Mouse (Mus musculus) activated CD4-positive, CD25-positive, alpha-beta regulatory T cell, adult 4 months (primary cell): ENCODE results near the gene Zfp260. TPM values are rescaled to one million over a fixed set of nuclear protein-coding genes. Genes with fewer than 3 reads are reported as not detected.

Experiments used
- ATAC-seq: one replicate; pipeline ENCODE4 v1.8.0; 2017
- polyA plus RNA-seq, 2 experiments: library from polyadenylated mRNA; unstranded; fragments of 100-300 nt; shearing (Covaris generic); gene quantifications; one replicate each; pipeline ENCODE4 v1.2.1; 2017

Zfp260 gene
- polyA plus RNA-seq, 2 experiments from 2014 or later: 56.6 to 88.9 TPM

GRCm38 (mm10) chr7:30122188-30122530 lies 27.6 kb downstream of the Zfp260 start:
- no peak for ATAC-seq

DNA sequence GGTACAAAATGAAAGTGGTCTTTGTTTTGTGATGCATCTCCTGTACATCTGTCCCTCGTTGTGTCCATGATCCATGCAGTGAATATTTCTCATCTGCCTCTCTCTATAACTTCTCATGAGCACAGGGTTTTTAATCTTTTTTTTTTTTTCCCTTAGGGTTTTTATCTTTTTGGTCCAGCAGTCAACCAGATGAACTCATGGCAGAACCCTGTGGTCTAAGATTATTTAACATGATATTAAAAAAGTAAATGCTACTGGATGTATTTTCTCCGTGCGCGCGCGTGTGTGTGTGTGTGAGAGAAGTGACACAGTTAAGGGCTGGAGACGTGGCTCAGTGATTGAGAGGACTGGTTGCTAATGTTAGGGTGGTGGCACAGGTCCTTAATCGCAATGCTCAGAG lies 35.3 kb downstream of the Zfp260 start:
- no peak for ATAC-seq

DNA sequence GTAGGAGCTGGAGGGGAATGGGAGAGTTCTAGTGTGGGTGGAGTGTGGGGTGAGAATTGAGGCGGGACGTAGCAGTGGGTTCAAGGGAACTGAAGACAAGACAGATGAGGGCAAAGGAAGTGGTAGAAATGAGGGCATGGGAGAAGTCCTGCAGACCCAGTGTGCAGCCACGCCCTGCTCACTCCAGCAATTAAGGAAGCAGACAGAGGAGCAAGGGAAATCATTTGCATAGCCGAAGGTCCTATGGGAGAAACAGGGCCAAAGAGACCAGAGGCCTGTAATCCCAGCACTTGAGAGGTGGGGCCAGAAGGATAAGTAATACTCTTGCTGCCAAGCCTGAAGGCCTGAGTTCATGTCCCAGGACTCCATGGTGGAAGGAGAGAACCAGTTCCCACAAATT lies 37.8 kb downstream of the Zfp260 start:
- no peak for ATAC-seq

DNA sequence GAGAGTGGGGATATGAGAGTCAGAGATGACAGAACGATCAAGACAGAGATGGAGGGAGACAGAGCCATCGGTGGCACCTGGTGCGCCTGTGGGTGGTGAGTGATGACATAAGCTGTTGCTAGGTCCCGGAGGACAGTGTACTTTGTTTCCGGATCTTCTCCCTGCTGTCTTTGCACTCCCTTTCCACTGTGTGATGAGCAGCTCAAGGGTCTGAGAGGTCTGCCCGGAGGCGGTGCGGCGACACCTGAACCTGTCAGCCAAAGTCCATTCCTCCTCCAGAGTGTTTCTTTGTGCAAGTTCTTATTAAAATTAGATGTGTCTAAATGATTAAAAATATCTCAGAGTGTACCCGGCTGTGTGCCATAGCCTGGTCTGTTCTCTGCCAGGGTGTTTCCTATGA lies 42.2 kb downstream of the Zfp260 start:
- no peak for ATAC-seq

GRCm38 (mm10) chr7:30143170-30143554 lies 48.6 kb downstream of the Zfp260 start:
- no peak for ATAC-seq

DNA sequence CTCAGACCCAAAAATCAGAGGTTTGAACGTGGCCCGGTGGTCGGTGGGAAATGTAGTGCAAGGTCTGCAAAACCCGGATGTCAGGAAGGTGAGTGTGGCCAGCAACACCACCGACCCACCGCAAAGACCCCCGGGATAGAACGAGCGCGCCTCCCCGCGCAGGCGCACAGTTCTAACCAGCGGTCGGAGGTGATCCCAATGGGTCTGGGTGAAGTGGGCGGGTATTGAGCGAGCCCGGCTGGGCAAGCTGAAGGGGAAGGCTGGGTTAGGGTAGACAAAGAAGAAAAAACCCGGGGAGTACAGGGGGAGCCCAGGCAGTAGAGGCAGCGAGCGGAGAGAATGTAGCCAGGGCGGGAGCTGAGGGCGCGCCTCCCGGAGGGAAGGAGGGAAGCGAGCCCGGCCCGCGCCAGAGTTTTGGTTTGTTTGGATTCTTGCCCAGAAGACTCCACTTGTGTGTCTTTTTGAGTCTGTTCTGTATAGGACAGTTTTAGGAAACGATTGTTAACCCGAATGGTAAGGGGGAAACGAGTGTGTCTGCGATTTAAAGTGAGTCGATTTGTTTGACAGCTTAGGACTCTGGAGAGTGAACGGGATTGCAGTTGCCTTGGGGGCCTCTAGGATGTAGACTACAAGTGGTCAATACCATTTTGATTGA lies 49.1 kb downstream of the Zfp260 start:
- ATAC-seq: no peak

DNA sequence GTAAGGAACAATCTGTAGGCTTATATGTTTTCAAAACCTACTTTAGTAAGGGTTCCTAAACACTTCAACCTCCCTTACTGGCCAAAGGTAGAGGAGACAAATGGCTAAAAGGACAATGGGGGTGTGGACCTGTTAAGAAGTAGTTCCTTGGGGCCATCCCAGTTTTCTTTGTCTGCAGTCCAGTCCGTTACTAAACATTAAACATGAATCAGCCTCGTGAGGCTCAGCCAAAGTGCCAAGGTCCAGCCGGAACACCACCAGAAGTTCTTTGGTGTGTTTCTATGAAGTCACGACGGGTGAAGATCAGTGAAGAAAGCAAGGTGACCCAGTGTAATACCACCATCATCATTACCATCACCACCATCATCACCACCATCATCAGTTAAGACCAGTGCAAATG lies 52.4 kb downstream of the Zfp260 start:
- ATAC-seq: no peak

- no peak for ATAC-seq
These were observed 59.5 kb downstream of the Zfp260 start for GRCm38 (mm10) chr7:30154040-30154439.

DNA sequence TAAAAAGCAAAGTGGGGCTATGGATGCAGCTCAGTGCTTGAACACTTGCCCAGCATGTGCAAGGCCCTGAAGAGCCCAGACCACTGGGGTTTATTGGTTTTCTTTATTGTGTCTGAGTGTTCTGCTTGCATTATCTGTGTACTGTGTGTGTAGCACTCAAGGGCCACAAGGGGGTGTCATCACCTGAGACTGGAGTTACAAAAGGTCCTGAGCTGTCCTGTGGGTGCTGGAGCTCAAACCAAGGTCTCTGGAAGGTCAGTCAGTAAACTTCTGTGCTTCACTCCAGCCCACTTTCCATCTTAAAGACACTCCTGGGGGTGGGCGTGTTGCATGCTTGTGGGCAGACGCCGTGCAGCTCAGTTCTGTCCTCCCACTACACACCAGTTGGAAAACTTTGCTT lies 60.9 kb downstream of the Zfp260 start:
- no peak for ATAC-seq

Other genes starting within 250 kb of the Zfp260 start
- gene Zfp940, start 241.1 kb upstream of the Zfp260 start, polyA plus RNA-seq: 1 to 10 TPM; 5.3 to 7.4 TPM
- gene Zfp420, start 234.8 kb upstream of the Zfp260 start, polyA plus RNA-seq: 1 to 10 TPM; 4.6 to 5.2 TPM
- 1 to 10 TPM; 6.5 to 6.6 TPM for gene Zfp27, start 188.2 kb upstream of the Zfp260 start, polyA plus RNA-seq
- 1 to 10 TPM in 1 of 2 experiments, under 1 TPM in 1; 0.64 to 1.2 TPM for gene Zfp383, start 186.6 kb upstream of the Zfp260 start, polyA plus RNA-seq
- gene Zfp74, start 140.7 kb upstream of the Zfp260 start, polyA plus RNA-seq: 1 to 10 TPM; 4.0 to 4.5 TPM
- 1 to 10 TPM; 1.0 to 1.5 TPM for gene Zfp568, start 110.8 kb upstream of the Zfp260 start, polyA plus RNA-seq
- 1 to 10 TPM; 4.3 to 5.2 TPM for gene Zfp14, start 43.4 kb upstream of the Zfp260 start, polyA plus RNA-seq
- 1 to 10 TPM; 4.9 to 5.5 TPM for gene Zfp82, start 21.9 kb upstream of the Zfp260 start, polyA plus RNA-seq
- 1 to 10 TPM; 1.9 to 3.2 TPM for gene Gm26920, start 4.4 kb upstream of the Zfp260 start, polyA plus RNA-seq
- gene Zfp566, start 4.2 kb upstream of the Zfp260 start, polyA plus RNA-seq: 1 to 10 TPM; 8.4 to 9.9 TPM
- 10 to 100 TPM; 11.8 to 13.4 TPM for gene Zfp382, start 27.2 kb downstream of the Zfp260 start, polyA plus RNA-seq
- 10 to 100 TPM; 11.4 to 18.0 TPM for gene Zfp146, start 75.0 kb downstream of the Zfp260 start, polyA plus RNA-seq
- 1 to 10 TPM in 1 of 2 experiments, not detected in 1; 4.6 TPM for gene Cox7a1, start 89.4 kb downstream of the Zfp260 start, polyA plus RNA-seq
- gene Capns1, start 104.0 kb downstream of the Zfp260 start, polyA plus RNA-seq: 10 to 100 TPM; 72.6 to 76.3 TPM
- 10 to 100 TPM; 43.3 to 55.7 TPM for gene Polr2i, start 137.2 kb downstream of the Zfp260 start, polyA plus RNA-seq
- 100 to 1,000 TPM; 124 to 138 TPM for gene Tbcb, start 137.5 kb downstream of the Zfp260 start, polyA plus RNA-seq
- gene Ovol3, start 140.9 kb downstream of the Zfp260 start, polyA plus RNA-seq: not detected
- under 1 TPM; 0.33 to 0.48 TPM for gene Thap8, start 185.3 kb downstream of the Zfp260 start, polyA plus RNA-seq
- 1 to 10 TPM; 2.9 TPM for gene Wdr62, start 185.6 kb downstream of the Zfp260 start, polyA plus RNA-seq
- gene Clip3, start 197.0 kb downstream of the Zfp260 start, polyA plus RNA-seq: 1 to 10 TPM; 3.8 to 5.2 TPM
- 100 to 1,000 TPM; 121 to 130 TPM for gene Alkbh6, start 213.9 kb downstream of the Zfp260 start, polyA plus RNA-seq
- gene Syne4, start 220.0 kb downstream of the Zfp260 start, polyA plus RNA-seq: 1 to 10 TPM; 2.9 to 6.4 TPM
- gene E130208F15Rik, start 227.0 kb downstream of the Zfp260 start, polyA plus RNA-seq: not detected
- 1 to 10 TPM; 4.2 to 8.5 TPM for gene Sdhaf1, start 229.1 kb downstream of the Zfp260 start, polyA plus RNA-seq